In genomic region chr11:59524150-59524549, GRCm38 (mm10) we compare ENCODE assay signal across 27 mouse cellular contexts. TPM values are rescaled to one million over a fixed set of nuclear protein-coding genes. Genes with fewer than 3 reads are reported as not detected.
DNase-seq lines count a peak whose midpoint lies in the region; ATAC-seq and TF ChIP-seq lines count a peak whose summit lies in the region.
"Had no signal": no experiment of that assay in that cellular context is flagged by ENCODE, and none has a peak within 500 bp of the region (broad histone marks: within the 10 kb centered on the region; RNA-seq: fewer than 3 reads in every experiment).

No protein-coding gene starts in this region.

- no peaks in the 10 kb centered on the region for H3K4me1 ChIP-seq in intestine, postnatal 0 days (replicated peaks; ENCODE audit: control insufficient read depth, insufficient read depth, low read length)
- H3K4me1 ChIP-seq in intestine, embryonic 16.5 days (ENCODE audit: control insufficient read depth, insufficient read depth, low read length) = peaks cover 4% of the 10 kb centered on the region; the same call in 1 of the 2 replicates
- H3K4me1 ChIP-seq in lung, embryonic 14.5 days (ENCODE audit: insufficient read depth) = no peaks in the 10 kb centered on the region
- 0 out of 4 replicates have a peak, but pooled peaks cover 0 to 2% of the 10 kb centered on the region in 2 experiments for H3K4me1 ChIP-seq in MEL (ENCODE audit: control insufficient read depth in 1 of 2, insufficient read depth in 2 of 2, low read length in 2 of 2)
- H3K4me1 ChIP-seq in midbrain, embryonic 15.5 days = no peaks in the 10 kb centered on the region
- H3K4me1 ChIP-seq: forebrain, embryonic 13.5 days; liver, embryonic 12.5 days had no signal

- ATAC-seq in intestine, postnatal 0 days = no peak
- ATAC-seq in intestine, embryonic 16.5 days = no peak
- no peak for ATAC-seq in lung, embryonic 14.5 days (ENCODE audit: insufficient read depth)
- ATAC-seq in midbrain, embryonic 15.5 days (replicated peaks) = no peak
- ATAC-seq: forebrain, embryonic 13.5 days; liver, embryonic 12.5 days had no signal

- H3K27me3 ChIP-seq in intestine, postnatal 0 days (replicated peaks; ENCODE audit: control insufficient read depth, insufficient read depth, low read length) = no peaks in the 10 kb centered on the region
- no peaks in the 10 kb centered on the region for H3K27me3 ChIP-seq in intestine, embryonic 16.5 days (replicated peaks; ENCODE audit: control insufficient read depth, insufficient read depth, low read length)
- no peaks in the 10 kb centered on the region for H3K27me3 ChIP-seq in lung, embryonic 14.5 days (ENCODE audit: insufficient read depth, low read length)
- H3K27me3 ChIP-seq in MEL (ENCODE audit: control insufficient read depth in 1 of 2, insufficient read depth in 2 of 2, low read length in 2 of 2) = peaks cover 0 to 5% of the 10 kb centered on the region in 2 experiments; a peak in 1 of 4 replicates
- H3K27me3 ChIP-seq in midbrain, embryonic 15.5 days (replicated peaks) = no peaks in the 10 kb centered on the region
- H3K27me3 ChIP-seq: forebrain, embryonic 13.5 days; kidney, embryonic 15.5 days had no signal

- TF ChIP-seq POLR2A in MEL (IDR thresholded peaks at IDR 0.05; ENCODE audit: control insufficient read depth in 1 of 2, insufficient read depth in 1 of 2, low read depth in 1 of 2, low read length in 2 of 2, poor library complexity in 1 of 2) = no peak
- no peak for TF ChIP-seq POLR2A in brain, embryonic 14.5 days (IDR thresholded peaks at IDR 0.05; ENCODE audit: borderline replicate concordance, extremely low read depth, insufficient read depth, insufficient read length, poor library complexity, severe bottlenecking)

- H3K27ac ChIP-seq in intestine, postnatal 0 days (ENCODE audit: low read depth, low read length) = no peak overlapping the region
- H3K27ac ChIP-seq in intestine, embryonic 16.5 days (ENCODE audit: low read length) = no peak overlapping the region
- H3K27ac ChIP-seq in lung, embryonic 14.5 days (ENCODE audit: low read depth) = no peak overlapping the region
- no peak overlapping the region for H3K27ac ChIP-seq in MEL (ENCODE audit: control insufficient read depth, low read depth, low read length)
- no peak overlapping the region for H3K27ac ChIP-seq in midbrain, embryonic 15.5 days
- H3K27ac ChIP-seq: forebrain, embryonic 13.5 days; kidney, embryonic 15.5 days; limb, embryonic 10.5 days; liver, embryonic 12.5 days had no signal

- TF ChIP-seq RAD21 in MEL (IDR thresholded peaks at IDR 0.05; ENCODE audit: low read depth, low read length) = no peak

- H3K4me2 ChIP-seq in intestine, postnatal 0 days (replicated peaks; ENCODE audit: low read depth) = no peak overlapping the region
- no peak overlapping the region for H3K4me2 ChIP-seq in intestine, embryonic 16.5 days (ENCODE audit: low read depth, low read length)
- H3K4me2 ChIP-seq in lung, embryonic 14.5 days = no peak overlapping the region
- H3K4me2 ChIP-seq in midbrain, embryonic 15.5 days = no peak overlapping the region
- H3K4me2 ChIP-seq: forebrain, embryonic 13.5 days; kidney, embryonic 15.5 days; liver, embryonic 12.5 days had no signal

- H3K9me3 ChIP-seq in intestine, postnatal 0 days (ENCODE audit: control insufficient read depth) = no peaks in the 10 kb centered on the region
- peaks cover 3% of the 10 kb centered on the region; the same call in 1 of the 2 replicates for H3K9me3 ChIP-seq in intestine, embryonic 16.5 days (ENCODE audit: control insufficient read depth, low read length)
- no peaks in the 10 kb centered on the region for H3K9me3 ChIP-seq in lung, embryonic 14.5 days (ENCODE audit: low read depth, low read length)
- H3K9me3 ChIP-seq in MEL (replicated peaks; ENCODE audit: insufficient read depth, low read length) = no peaks in the 10 kb centered on the region
- H3K9me3 ChIP-seq in midbrain, embryonic 15.5 days = no peaks in the 10 kb centered on the region
- H3K9me3 ChIP-seq: forebrain, embryonic 13.5 days; kidney, embryonic 15.5 days; limb, embryonic 10.5 days had no signal

- H3K9ac ChIP-seq in intestine, postnatal 0 days (ENCODE audit: low read depth, low read length) = no peak overlapping the region
- H3K9ac ChIP-seq in intestine, embryonic 16.5 days (ENCODE audit: low read depth, low read length) = no peak overlapping the region
- no peak overlapping the region for H3K9ac ChIP-seq in lung, embryonic 14.5 days
- H3K9ac ChIP-seq in MEL (ENCODE audit: control insufficient read depth, low read depth, low read length, poor library complexity, severe bottlenecking) = no peak overlapping the region
- no peak overlapping the region for H3K9ac ChIP-seq in midbrain, embryonic 15.5 days
- H3K9ac ChIP-seq: forebrain, embryonic 13.5 days; kidney, embryonic 15.5 days; liver, embryonic 12.5 days had no signal

- no peak overlapping the region for H3K4me3 ChIP-seq in intestine, postnatal 0 days (ENCODE audit: low read depth, low read length)
- no peak overlapping the region for H3K4me3 ChIP-seq in intestine, embryonic 16.5 days (ENCODE audit: low read length)
- no peak overlapping the region for H3K4me3 ChIP-seq in lung, embryonic 14.5 days (ENCODE audit: low read depth, low read length)
- H3K4me3 ChIP-seq in MEL (ENCODE audit: control insufficient read depth in 1 of 2, insufficient read depth in 1 of 2, low read depth in 2 of 2, low read length in 2 of 2) = no peak overlapping the region
- H3K4me3 ChIP-seq in midbrain, embryonic 15.5 days = no peak overlapping the region
- H3K4me3 ChIP-seq: forebrain, embryonic 13.5 days; kidney, embryonic 15.5 days; limb, embryonic 10.5 days; liver, embryonic 12.5 days had no signal

- no peak for DNase-seq in lung, embryonic 14.5 days
- DNase-seq in lung, postnatal 10 days = no peak
- peak; percentile 39 for DNase-seq in MEL (ENCODE audit: low read depth, low spot score)
- no peak for DNase-seq in brain, embryonic 14.5 days (ENCODE audit: low read depth)
- DNase-seq in right cerebral cortex, postnatal 25 days = no peak
- DNase-seq: adrenal gland, adult 8-10 months; cerebellum, adult 9-10 months; gastrocnemius, postnatal 25 days; heart, postnatal 10 days; midbrain, embryonic 14.5 days; right cerebral cortex, postnatal 14 days had no signal

- TF ChIP-seq EP300 in MEL (IDR thresholded peaks at IDR 0.05; ENCODE audit: low read depth in 1 of 2, low read length in 2 of 2) = no peak

- no peaks in the 10 kb centered on the region for H3K36me3 ChIP-seq in intestine, postnatal 0 days (ENCODE audit: control insufficient read depth, insufficient read depth)
- H3K36me3 ChIP-seq in intestine, embryonic 16.5 days (ENCODE audit: control insufficient read depth, insufficient read depth, low read length) = no peaks in the 10 kb centered on the region
- no peaks in the 10 kb centered on the region for H3K36me3 ChIP-seq in lung, embryonic 14.5 days (ENCODE audit: insufficient read depth)
- H3K36me3 ChIP-seq in MEL (ENCODE audit: control insufficient read depth in 1 of 2, insufficient read depth in 2 of 2, low read length in 2 of 2) = no peaks in the 10 kb centered on the region
- no peaks in the 10 kb centered on the region for H3K36me3 ChIP-seq in midbrain, embryonic 15.5 days (replicated peaks)
- H3K36me3 ChIP-seq: kidney, embryonic 15.5 days; limb, embryonic 10.5 days; liver, embryonic 12.5 days had no signal

- H3K79me2 ChIP-seq in MEL (ENCODE audit: control insufficient read depth, insufficient read depth, low read length, poor library complexity) = no peaks in the 10 kb centered on the region

- TF ChIP-seq CTCF in intestine, postnatal 0 days (IDR thresholded peaks at IDR 0.05; ENCODE audit: low read depth) = peak; percentile 14; the same call in 1 of the 2 replicates
- 0 out of 2 replicates have a peak, but pooled peaks have one; percentile 20 for TF ChIP-seq CTCF in lung, embryonic 14.5 days (IDR thresholded peaks at IDR 0.05; ENCODE audit: low read depth)
- peak; percentile 22 to 45 (median 44); a peak in 5 of 6 replicates for TF ChIP-seq CTCF in MEL (IDR thresholded peaks at IDR 0.05 in 2 of 3, conservative IDR thresholded peaks at IDR 0.05 in 1 of 3; ENCODE audit: control insufficient read depth in 1 of 3, insufficient read depth in 1 of 3, low read depth in 2 of 3, low read length in 3 of 3, poor library complexity in 1 of 3, severe bottlenecking in 1 of 3)
- TF ChIP-seq CTCF in brain, embryonic 14.5 days (IDR thresholded peaks at IDR 0.05; ENCODE audit: borderline replicate concordance, extremely low read depth, insufficient read depth, insufficient read length) = peak; percentile 5; the same call in 1 of the 2 replicates

- WGBS in intestine, postnatal 0 days = 99% methylated on average over 2 of the region's 2 CpGs
- WGBS in intestine, embryonic 16.5 days = 95% methylated on average over 2 of the region's 2 CpGs
- WGBS in lung, embryonic 14.5 days = 95% methylated on average over 2 of the region's 2 CpGs
- WGBS in midbrain, embryonic 15.5 days = 99% methylated on average over 2 of the region's 2 CpGs

RNA-seq across cellular contexts. Expression of gene Zkscan17, which starts 2.4 kb away (rescaled TPM):
- polyA plus RNA-seq in intestine, postnatal 0 days (2015; fragmentation: Nextera tagmentation; extraction: Ambion mirVana) = 5.4 and 6.2 TPM in 2 replicates
- polyA plus RNA-seq in intestine, embryonic 16.5 days (2015; fragmentation: Nextera tagmentation; extraction: Ambion mirVana) = 13.8 and 14.7 TPM in 2 replicates
- polyA plus RNA-seq in lung, embryonic 14.5 days (2014; fragmentation: Nextera tagmentation; extraction: Ambion mirVana) = 27.6 and 30.9 TPM in 2 replicates
- 31.7 and 31.8 TPM in 2 replicates for total RNA-seq in MEL (2012; rRNA removed)
- 10 to 100 TPM in 1 of 2 experiments, not detected in 1; 49.6 TPM for polyA plus RNA-seq in MEL (2012; ENCODE audit: insufficient read depth in 1 of 2, insufficient read length in 2 of 2, low read depth in 1 of 2, low replicate concordance in 2 of 2, missing spikeins in 1 of 2)
- polyA plus RNA-seq in brain, embryonic 14.5 days (2012; rRNA removed) = 12.6 and 16.4 TPM in 2 replicates
- 15.0 and 16.3 TPM in 2 replicates for polyA plus RNA-seq in midbrain, embryonic 15.5 days (2015; fragmentation: Nextera tagmentation; extraction: Ambion mirVana)

RNA-seq across cellular contexts. Expression of gene Nlrp3, which starts 17.2 kb away (rescaled TPM):
- polyA plus RNA-seq in intestine, postnatal 0 days (2015; fragmentation: Nextera tagmentation; extraction: Ambion mirVana) = 0.14 and 0.17 TPM in 2 replicates
- 0.35 and 0.51 TPM in 2 replicates for polyA plus RNA-seq in intestine, embryonic 16.5 days (2015; fragmentation: Nextera tagmentation; extraction: Ambion mirVana)
- 0.12 and 0.50 TPM in 2 replicates for polyA plus RNA-seq in lung, embryonic 14.5 days (2014; fragmentation: Nextera tagmentation; extraction: Ambion mirVana)
- not detected in 2 replicates for total RNA-seq in MEL (2012; rRNA removed)
- polyA plus RNA-seq in MEL (2012; ENCODE audit: insufficient read depth in 1 of 2, insufficient read length in 2 of 2, low read depth in 1 of 2, low replicate concordance in 2 of 2, missing spikeins in 1 of 2) = not detected
- 0.24 and 0.33 TPM in 2 replicates for polyA plus RNA-seq in brain, embryonic 14.5 days (2012; rRNA removed)
- polyA plus RNA-seq in midbrain, embryonic 15.5 days (2015; fragmentation: Nextera tagmentation; extraction: Ambion mirVana) = 0.18 TPM in 1 of 2 replicates, not detected in the other
- polyA plus RNA-seq: limb, embryonic 10.5 days; midbrain, embryonic 14.5 days had no signal

RNA-seq across cellular contexts. Expression of gene Zfp867, which starts 51.9 kb away (rescaled TPM):
- 1.8 and 2.1 TPM in 2 replicates for polyA plus RNA-seq in intestine, postnatal 0 days (2015; fragmentation: Nextera tagmentation; extraction: Ambion mirVana)
- 4.3 and 4.6 TPM in 2 replicates for polyA plus RNA-seq in intestine, embryonic 16.5 days (2015; fragmentation: Nextera tagmentation; extraction: Ambion mirVana)
- polyA plus RNA-seq in lung, embryonic 14.5 days (2014; fragmentation: Nextera tagmentation; extraction: Ambion mirVana) = 7.7 and 8.7 TPM in 2 replicates
- total RNA-seq in MEL (2012; rRNA removed) = 0.12 TPM in 1 of 2 replicates, not detected in the other
- 1 to 10 TPM in 1 of 2 experiments, not detected in 1; 1.3 TPM for polyA plus RNA-seq in MEL (2012; ENCODE audit: insufficient read depth in 1 of 2, insufficient read length in 2 of 2, low read depth in 1 of 2, low replicate concordance in 2 of 2, missing spikeins in 1 of 2)
- polyA plus RNA-seq in brain, embryonic 14.5 days (2012; rRNA removed) = 6.9 and 7.0 TPM in 2 replicates
- polyA plus RNA-seq in midbrain, embryonic 15.5 days (2015; fragmentation: Nextera tagmentation; extraction: Ambion mirVana) = 13.8 and 15.4 TPM in 2 replicates

RNA-seq across cellular contexts. Expression of gene Olfr222, which starts 51.9 kb away (rescaled TPM):
- polyA plus RNA-seq in intestine, postnatal 0 days (2015; fragmentation: Nextera tagmentation; extraction: Ambion mirVana) = not detected in 2 replicates
- not detected in 2 replicates for polyA plus RNA-seq in intestine, embryonic 16.5 days (2015; fragmentation: Nextera tagmentation; extraction: Ambion mirVana)
- not detected in 2 replicates for polyA plus RNA-seq in lung, embryonic 14.5 days (2014; fragmentation: Nextera tagmentation; extraction: Ambion mirVana)
- total RNA-seq in MEL (2012; rRNA removed) = not detected in 2 replicates
- polyA plus RNA-seq in MEL (2012; ENCODE audit: insufficient read depth in 1 of 2, insufficient read length in 2 of 2, low read depth in 1 of 2, low replicate concordance in 2 of 2, missing spikeins in 1 of 2) = not detected
- polyA plus RNA-seq in brain, embryonic 14.5 days (2012; rRNA removed) = not detected in 2 replicates
- polyA plus RNA-seq in midbrain, embryonic 15.5 days (2015; fragmentation: Nextera tagmentation; extraction: Ambion mirVana) = not detected in 2 replicates
- total RNA-seq: adrenal gland, adult 8-10 months; gastrocnemius, postnatal 25 days; heart, postnatal 10 days; layer of hippocampus, adult 18-20 months; megakaryocyte, adult 5-6 weeks; neutrophil, adult 5-6 weeks had no signal
- polyA plus RNA-seq: cortical plate, adult 2 months; embryonic facial prominence, embryonic 11.5 days; forebrain, embryonic 13.5 days; frontal cortex, adult 2 months; hindbrain, embryonic 11.5 days; intestine, embryonic 14.5 days; kidney, embryonic 15.5 days; limb, embryonic 10.5 days; liver, embryonic 12.5 days; lung, embryonic 16.5 days; midbrain, embryonic 14.5 days had no signal
